Mouse (Mus musculus) embryonic facial prominence, embryonic 15.5 days (tissue): ENCODE measurements around the gene Gm17545. TPM values are rescaled to one million over a fixed set of nuclear protein-coding genes. Genes with fewer than 3 reads are reported as not detected.

Experiments
- ATAC-seq: fragments of 200-750 bp; cut with Nextera tagmentation; 2 replicates; pipeline ENCODE4 v1.8.0; 2017; ENCODE audit warnings: low read depth, moderate TSS enrichment; ENCODE audit not compliant: insufficient number of reproducible peaks, low FRiP score, low TSS enrichment
- H3K27ac ChIP-seq: fragments of 300-500 bp; sonication (generic); replicated peaks from 2 replicates; pipeline ENCODE4 v1.5.1; 2015; ENCODE audit warnings: mild to moderate bottlenecking, inconsistent platforms
- H3K27me3 ChIP-seq: fragments of 300-500 bp; sonication (generic); 2 replicates; pipeline ENCODE4 v1.6.1; 2015; ENCODE audit warnings: inconsistent platforms
- H3K36me3 ChIP-seq: fragments of 300-500 bp; sonication (generic); 2 replicates; pipeline ENCODE4 v1.6.1; 2015; ENCODE audit warnings: mild to moderate bottlenecking, inconsistent platforms
- H3K4me1 ChIP-seq: fragments of 300-500 bp; sonication (generic); 2 replicates; pipeline ENCODE4 v1.6.1; 2015; ENCODE audit warnings: inconsistent platforms
- H3K4me2 ChIP-seq: fragments of 300-500 bp; sonication (generic); replicated peaks from 2 replicates; pipeline ENCODE4 v1.6.1; 2015; ENCODE audit warnings: mild to moderate bottlenecking, inconsistent platforms
- H3K4me3 ChIP-seq: fragments of 300-500 bp; sonication (generic); replicated peaks from 2 replicates; pipeline ENCODE4 v1.5.1; 2015; ENCODE audit warnings: mild to moderate bottlenecking, inconsistent platforms
- H3K9ac ChIP-seq: fragments of 300-500 bp; sonication (generic); 2 replicates; pipeline ENCODE4 v1.6.1; 2015; ENCODE audit warnings: inconsistent platforms
- H3K9me3 ChIP-seq: fragments of 300-500 bp; sonication (generic); replicated peaks from 2 replicates; pipeline ENCODE4 v1.6.1; 2016; ENCODE audit warnings: inconsistent platforms
- WGBS: fragments of 180-500 bp; shearing (Covaris S2); methylation state at CpG from one replicate; pipeline ENCODE4 v1.1.7; 2015; 5-methylcytosine and 5-hydroxymethylcytosine counted together
- polyA plus RNA-seq: library from polyadenylated mRNA; unstranded; fragments of >200 nt; fragmentation: Nextera tagmentation; extraction: Ambion mirVana; gene quantifications from 2 replicates; pipeline ENCODE4 v1.2.1, GENCODE M21; 2015

The Gm17545 gene
- polyA plus RNA-seq, 1 experiment from 2014 or later: not detected

DNA sequence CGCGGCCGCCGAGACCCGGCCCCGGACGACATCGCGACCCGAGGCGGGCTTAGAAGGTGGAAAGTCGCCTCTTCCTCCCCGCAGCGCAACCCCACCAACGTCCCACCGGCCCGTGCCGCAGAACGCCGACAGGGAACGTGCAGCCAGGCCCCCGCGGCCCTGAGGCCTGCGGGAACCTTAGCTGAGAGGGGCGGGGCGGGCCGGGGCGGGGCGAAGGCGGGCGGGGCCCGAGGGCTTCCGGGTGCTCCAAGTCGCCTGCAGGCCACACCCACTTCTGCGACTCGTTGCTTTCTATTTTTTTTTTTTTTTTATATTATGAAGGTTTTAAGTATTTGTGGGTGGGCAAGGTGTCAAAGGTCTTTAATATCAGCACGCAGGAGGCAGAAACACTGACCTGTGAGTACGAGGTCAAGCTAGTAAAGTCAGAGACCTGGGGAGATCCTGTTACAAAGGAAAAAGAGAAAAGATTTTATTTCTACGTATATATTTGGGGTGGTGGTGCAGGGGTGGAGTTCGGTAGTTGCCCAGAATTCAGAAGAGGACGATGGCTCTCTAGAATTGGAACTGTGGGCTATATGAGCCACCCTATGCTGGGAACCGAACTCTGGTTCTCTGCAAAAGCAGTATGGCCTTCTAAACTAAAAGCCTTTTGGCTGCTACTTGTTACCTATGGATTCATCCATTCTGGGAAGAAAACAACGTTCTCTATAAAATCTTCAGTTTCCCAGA, 14.2 kb downstream of the Gm17545 start:
- H3K9me3 ChIP-seq: no peaks in the 10 kb centered on the region

DNA sequence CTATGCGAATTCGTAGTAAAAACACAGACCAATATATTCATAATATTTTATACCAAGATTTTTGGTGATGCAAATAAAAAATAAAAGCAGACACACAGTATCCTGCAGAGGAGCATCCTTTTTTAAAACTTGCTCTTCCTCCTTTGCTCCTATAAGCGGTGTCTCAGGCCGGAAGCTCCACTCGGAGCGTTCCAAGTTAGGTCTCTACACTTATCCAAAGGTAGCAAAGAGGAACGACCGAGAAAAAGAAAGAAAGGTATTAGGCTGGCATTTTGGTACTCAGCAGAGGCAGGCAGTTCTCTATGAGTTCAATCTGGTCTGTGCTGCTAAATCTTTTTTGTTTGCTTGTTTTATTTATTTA, 14.8 kb downstream of the Gm17545 start:
- H3K4me1 ChIP-seq: 0 out of 2 replicates have a peak, but pooled peaks cover 2% of the 10 kb centered on the region
- no peaks in the 10 kb centered on the region for H3K27me3 ChIP-seq
- peaks cover 11% of the 10 kb centered on the region; the same call in 1 of the 2 replicates for H3K36me3 ChIP-seq
- no peak for ATAC-seq
- no peak overlapping the region for H3K9ac ChIP-seq
- H3K27ac ChIP-seq: no peak overlapping the region
- 0 out of 2 replicates have a peak overlapping the region, but pooled peaks have one; percentile 92 for H3K4me3 ChIP-seq
- WGBS: 80% methylated on average over 8 of the region's 8 CpGs
- no peak overlapping the region for H3K4me2 ChIP-seq
- no peaks in the 10 kb centered on the region for H3K9me3 ChIP-seq

More for the DNA sequence above, 14.2 kb downstream of the Gm17545 start:
- WGBS: 3% methylated on average over 42 of the region's 43 CpGs
- Histone ChIP-seq H3K27me3 (no peaks in the 10 kb centered on the region), H3K4me2 (peak overlapping the region; percentile 69), H3K4me1 (0 out of 2 replicates have a peak, but pooled peaks cover 2% of the 10 kb centered on the region), H3K4me3 (peak overlapping the region; percentile 92), H3K9ac (peak overlapping the region; percentile 89), H3K27ac (peak overlapping the region; percentile 90), H3K36me3 (peaks cover 11% of the 10 kb centered on the region; the same call in 1 of the 2 replicates)
- ATAC-seq: peak; percentile 87

DNA sequence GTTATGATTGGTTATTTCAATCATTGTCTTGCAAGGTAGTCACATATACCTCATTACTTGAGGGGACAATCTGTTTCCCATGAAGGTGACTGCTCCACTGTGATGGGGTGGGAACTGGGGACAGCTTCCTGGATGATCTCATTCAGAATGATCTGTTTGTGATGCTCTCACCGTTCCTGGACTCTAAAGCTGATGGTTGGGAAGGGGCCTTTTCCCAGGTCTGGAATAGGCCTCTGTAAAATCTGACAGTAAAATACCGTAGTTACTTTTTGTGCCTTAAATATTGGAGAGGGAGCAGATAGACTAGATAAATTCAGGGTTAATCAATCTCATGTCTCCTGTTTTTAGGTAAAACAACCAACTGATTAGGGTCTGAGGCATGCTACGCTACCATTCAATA, 15.6 kb downstream of the Gm17545 start, which contains the start of gene Rp9:
Gene Rp9 (minus strand): TSS at position 101 of the 400 bp plus-strand sequence.
- Histone ChIP-seq H3K4me2 (peak within 1 kb of the TSS; percentile 69), H3K4me3 (peak within 1 kb of the TSS; percentile 92), H3K27me3 (no peaks in the 10 kb centered on the region), H3K27ac (peak within 1 kb of the TSS; percentile 90; the same call in 1 of the 2 replicates), H3K9ac (no peak within 1 kb of the TSS), H3K36me3 (peaks cover 5% of the 10 kb centered on the region; the same call in 1 of the 2 replicates), H3K4me1 (0 out of 2 replicates have a peak, but pooled peaks cover 2% of the 10 kb centered on the region), H3K9me3 (no peaks in the 10 kb centered on the region)
- WGBS: 83% methylated on average over 3 of the region's 3 CpGs
- no peak for ATAC-seq

DNA sequence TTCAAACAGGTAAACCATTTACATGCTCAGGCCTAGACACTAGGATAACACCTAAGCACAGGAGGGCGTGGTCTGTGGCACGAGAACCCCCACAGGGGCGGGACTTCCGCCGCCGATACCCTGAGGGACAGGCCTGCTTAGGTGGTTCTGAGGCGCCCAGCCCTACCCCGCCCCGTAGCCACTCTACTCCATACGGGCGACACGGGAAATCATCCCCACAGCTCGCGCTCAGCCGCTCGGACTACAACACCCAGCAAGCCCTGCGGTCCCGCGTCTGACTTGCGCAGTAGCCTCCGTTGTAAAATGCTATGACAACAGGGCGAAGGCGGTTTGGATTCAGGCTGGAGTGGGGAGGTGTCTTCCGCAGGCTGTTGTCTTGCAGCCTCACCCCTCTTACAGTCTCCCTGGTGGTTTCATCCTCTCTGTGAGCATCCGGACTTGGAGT, 21.4 kb downstream of the Gm17545 start, which contains the start of gene Bbs9:
Gene Bbs9 (plus strand): TSS at position 292 of the 445 bp plus-strand sequence.
- Histone ChIP-seq H3K4me2 (peak within 1 kb of the TSS; percentile 82), H3K27me3 (no peaks in the 10 kb centered on the region), H3K9me3 (no peaks in the 10 kb centered on the region), H3K4me1 (peaks cover 3% of the 10 kb centered on the region; the same call in 1 of the 2 replicates), H3K9ac (peak within 1 kb of the TSS; percentile 55), H3K27ac (peak within 1 kb of the TSS; percentile 79), H3K36me3 (no peaks in the 10 kb centered on the region), H3K4me3 (peak within 1 kb of the TSS; percentile 68)
- ATAC-seq: peak; percentile 98
- WGBS: under 1% methylated on average over 25 of the region's 25 CpGs

DNA sequence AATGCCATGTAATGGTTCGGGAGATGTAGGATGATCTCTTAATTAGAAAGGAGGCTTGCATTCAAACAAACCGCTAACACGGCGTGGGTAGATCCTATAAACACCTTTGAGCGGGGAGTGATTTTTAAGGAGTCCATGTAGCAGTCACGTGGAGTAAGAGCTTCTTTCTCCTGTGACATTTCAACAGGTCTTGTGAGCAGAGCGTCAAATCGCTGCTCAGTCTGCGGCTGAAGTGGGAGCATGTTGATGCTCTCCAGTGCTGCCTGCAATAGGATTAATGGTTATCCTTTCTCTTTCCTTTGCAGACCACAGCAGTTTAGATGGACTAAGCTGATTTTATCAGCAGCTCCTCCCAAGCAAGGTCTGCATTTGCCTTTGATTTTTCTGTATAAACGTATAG, 22.2 kb downstream of the Gm17545 start:
- H3K4me1 ChIP-seq: peaks cover 3% of the 10 kb centered on the region; the same call in 1 of the 2 replicates
- WGBS: 5% methylated on average over 10 of the region's 10 CpGs
- peak overlapping the region; percentile 79; the same call in 1 of the 2 replicates for H3K27ac ChIP-seq

DNA sequence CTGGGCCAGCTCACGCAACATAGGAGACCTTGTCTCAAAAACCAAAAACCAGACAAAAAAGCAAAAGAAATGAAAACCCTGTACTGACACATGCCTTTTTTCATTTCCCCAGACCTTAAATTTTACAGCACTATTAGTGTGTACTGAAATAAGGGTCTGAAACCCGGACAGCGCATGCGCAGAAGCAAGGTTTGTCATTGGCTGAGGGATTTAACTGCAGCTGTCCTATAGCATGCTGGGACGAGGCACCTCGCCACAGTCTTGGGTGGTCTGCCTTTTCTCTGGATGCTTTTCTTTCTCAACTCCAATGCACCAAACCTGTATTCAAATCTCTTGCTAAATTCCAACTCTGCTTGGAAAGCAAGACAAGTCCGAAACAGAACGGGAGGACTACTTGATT, 24.9 kb downstream of the Gm17545 start:
- H3K4me1 ChIP-seq: peaks cover 3% of the 10 kb centered on the region; the same call in 1 of the 2 replicates
- 91% methylated on average over 8 of the region's 8 CpGs for WGBS

More for the DNA sequence above, 22.2 kb downstream of the Gm17545 start:
- H3K4me2 ChIP-seq: peak overlapping the region; percentile 82
- ATAC-seq: no peak
- no peaks in the 10 kb centered on the region for H3K9me3 ChIP-seq
- H3K27me3 ChIP-seq: no peaks in the 10 kb centered on the region
- H3K36me3 ChIP-seq: no peaks in the 10 kb centered on the region
- H3K9ac ChIP-seq: peak overlapping the region; percentile 55
- H3K4me3 ChIP-seq: peak overlapping the region; percentile 68

DNA sequence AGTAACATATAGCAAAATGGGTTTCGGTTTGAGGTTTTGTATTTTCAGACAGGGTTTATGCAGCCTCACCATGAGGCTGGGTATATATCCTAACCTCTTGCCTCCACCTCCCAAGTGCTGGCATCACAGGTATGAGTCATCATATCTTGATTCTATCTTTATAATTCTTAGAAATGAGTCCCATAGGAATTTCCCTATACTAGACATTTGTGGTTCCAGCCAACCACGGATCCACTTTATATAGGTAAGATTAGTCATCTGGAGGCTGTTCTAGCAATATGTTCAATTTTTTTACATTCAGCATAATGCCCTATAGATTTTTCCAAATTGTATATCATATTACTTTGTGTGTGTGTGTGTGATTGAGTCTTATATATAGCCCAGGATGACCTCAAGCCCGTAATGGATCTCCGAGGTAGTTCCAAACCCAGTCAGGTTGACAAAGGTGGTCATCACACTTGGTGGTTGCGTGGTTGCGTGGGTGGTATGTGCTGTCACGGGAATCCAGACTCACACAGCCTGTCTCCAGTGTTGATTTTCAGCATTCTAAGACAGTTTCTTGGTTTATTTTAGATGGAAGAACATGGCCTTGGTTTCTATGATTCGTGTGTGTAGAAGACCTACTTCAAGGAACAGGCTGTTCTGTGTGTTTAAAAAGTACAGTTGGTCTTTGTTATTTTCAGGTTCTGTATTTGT, 29.9 kb downstream of the Gm17545 start:
- Histone ChIP-seq H3K4me3 (no peak overlapping the region), H3K27me3 (no peaks in the 10 kb centered on the region), H3K36me3 (no peaks in the 10 kb centered on the region), H3K9ac (no peak overlapping the region), H3K4me1 (no peaks in the 10 kb centered on the region), H3K9me3 (no peaks in the 10 kb centered on the region), H3K27ac (no peak overlapping the region), H3K4me2 (no peak overlapping the region)
- WGBS: 92% methylated on average over 8 of the region's 8 CpGs
- no peak for ATAC-seq

More for the DNA sequence above, 24.9 kb downstream of the Gm17545 start:
- Histone ChIP-seq H3K27ac (no peak overlapping the region), H3K36me3 (no peaks in the 10 kb centered on the region), H3K4me2 (no peak overlapping the region), H3K9ac (no peak overlapping the region), H3K27me3 (no peaks in the 10 kb centered on the region), H3K4me3 (no peak overlapping the region), H3K9me3 (no peaks in the 10 kb centered on the region)
- no peak for ATAC-seq

DNA sequence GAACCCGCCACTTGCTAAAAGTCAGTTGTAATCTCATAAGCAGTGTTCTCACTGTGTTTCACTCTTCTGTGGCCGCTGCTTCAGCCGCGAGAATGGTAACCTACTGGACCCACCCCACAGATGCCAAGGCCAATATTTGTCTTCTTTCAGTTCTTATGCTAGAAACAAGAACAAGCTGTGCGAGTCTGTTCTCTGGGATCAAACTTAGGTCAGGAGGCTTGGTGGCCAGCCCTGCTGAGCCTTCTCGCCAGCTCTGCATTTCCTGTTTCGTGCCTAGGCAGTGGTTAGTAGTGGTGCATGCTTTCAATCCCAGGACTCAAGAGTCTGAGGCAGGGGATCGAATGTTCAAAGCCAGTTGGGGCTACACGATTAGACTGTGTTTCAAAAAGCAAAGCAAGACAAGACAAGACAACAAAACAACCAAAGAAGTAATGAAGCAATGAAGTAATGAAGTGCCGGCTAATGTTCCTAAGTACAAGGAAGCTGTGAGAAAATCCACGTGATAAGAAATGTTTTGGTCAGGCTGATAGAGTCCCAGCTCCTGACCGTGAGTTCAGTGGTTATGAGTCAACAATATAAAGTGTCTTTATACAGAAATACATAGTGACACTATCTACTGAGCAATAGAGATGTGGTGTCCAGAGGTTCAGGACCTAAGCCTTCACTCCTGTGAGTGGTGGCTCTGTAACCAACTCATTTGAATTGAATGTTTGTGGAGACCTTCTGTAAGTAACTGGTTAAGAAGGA, 30.6 kb downstream of the Gm17545 start:
- Histone ChIP-seq H3K9me3 (no peaks in the 10 kb centered on the region), H3K4me2 (no peak overlapping the region), H3K4me3 (no peak overlapping the region), H3K9ac (no peak overlapping the region), H3K36me3 (no peaks in the 10 kb centered on the region), H3K27ac (no peak overlapping the region), H3K27me3 (no peaks in the 10 kb centered on the region), H3K4me1 (no peaks in the 10 kb centered on the region)
- no peak for ATAC-seq
- 78% methylated on average over 12 of the region's 12 CpGs for WGBS

DNA sequence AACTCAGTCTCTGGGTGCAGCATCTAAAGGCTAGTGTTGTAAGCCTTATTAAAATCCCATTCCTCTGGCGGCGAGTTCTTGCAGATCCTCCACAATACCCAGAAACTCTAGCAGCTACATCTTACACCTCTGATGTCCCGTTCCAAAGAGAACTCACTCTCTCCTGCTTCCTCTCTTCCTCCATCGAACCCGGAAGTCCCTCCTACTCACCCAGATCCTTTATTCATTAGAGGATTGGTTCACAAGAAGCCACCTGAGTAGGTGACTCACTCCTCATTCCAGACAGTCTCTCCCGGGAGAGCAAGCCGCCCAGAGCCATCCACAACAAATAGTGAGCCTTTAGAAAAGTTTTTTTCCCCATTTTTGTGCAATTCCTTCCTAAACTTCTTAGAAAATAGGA, 32.1 kb downstream of the Gm17545 start:
- no peak for ATAC-seq
- 84% methylated on average over 7 of the region's 7 CpGs for WGBS
- no peaks in the 10 kb centered on the region for H3K4me1 ChIP-seq
- H3K36me3 ChIP-seq: no peaks in the 10 kb centered on the region
- H3K4me3 ChIP-seq: no peak overlapping the region
- no peaks in the 10 kb centered on the region for H3K27me3 ChIP-seq
- no peaks in the 10 kb centered on the region for H3K9me3 ChIP-seq
- no peak overlapping the region for H3K9ac ChIP-seq
- no peak overlapping the region for H3K4me2 ChIP-seq
- H3K27ac ChIP-seq: no peak overlapping the region

DNA sequence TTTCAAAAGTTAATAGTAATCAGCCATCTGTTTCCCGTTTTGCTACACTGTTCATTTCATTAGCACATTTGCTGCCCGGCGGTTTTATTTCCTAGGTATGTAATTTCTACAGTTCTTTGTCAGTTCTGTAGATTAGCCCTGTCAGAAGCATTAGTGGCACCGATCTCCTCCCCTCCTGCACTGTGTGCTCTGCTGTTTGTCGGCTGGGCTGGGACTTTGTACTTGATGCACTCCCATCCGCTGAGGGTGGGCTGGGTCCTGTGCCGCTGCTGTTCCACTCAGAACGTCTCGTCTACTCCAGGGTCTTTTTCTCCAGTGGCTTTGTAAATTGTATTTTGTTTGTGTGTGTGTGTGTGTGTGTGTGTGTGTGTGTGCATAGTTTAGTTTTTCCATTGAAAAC, 34.9 kb downstream of the Gm17545 start:
- Histone ChIP-seq H3K9ac (no peak overlapping the region), H3K27me3 (no peaks in the 10 kb centered on the region), H3K9me3 (no peaks in the 10 kb centered on the region), H3K4me3 (no peak overlapping the region), H3K27ac (no peak overlapping the region), H3K4me1 (no peaks in the 10 kb centered on the region), H3K4me2 (no peak overlapping the region), H3K36me3 (no peaks in the 10 kb centered on the region)
- 50% methylated on average over 9 of the region's 9 CpGs for WGBS
- ATAC-seq: no peak
